Mouse (Mus musculus) kidney, adult 2 months (tissue): ENCODE data around the gene Fam126a.

Experiments
- CTCF ChIP-seq: fragments of 200-500 bp; conservative IDR thresholded peaks from 2 replicates; pipeline ENCODE4 v1.5.1; 2011; ENCODE audit warnings: low read depth, mild to moderate bottlenecking, control low read depth, low read length, moderate library complexity, mixed read lengths; ENCODE audit not compliant: insufficient read depth, insufficient read length
- POLR2A ChIP-seq: fragments of 200-500 bp; IDR thresholded peaks from one replicate; pipeline ENCODE4 v1.6.1; 2011; ENCODE audit warnings: low read depth, low read length, control low read depth

DNA sequence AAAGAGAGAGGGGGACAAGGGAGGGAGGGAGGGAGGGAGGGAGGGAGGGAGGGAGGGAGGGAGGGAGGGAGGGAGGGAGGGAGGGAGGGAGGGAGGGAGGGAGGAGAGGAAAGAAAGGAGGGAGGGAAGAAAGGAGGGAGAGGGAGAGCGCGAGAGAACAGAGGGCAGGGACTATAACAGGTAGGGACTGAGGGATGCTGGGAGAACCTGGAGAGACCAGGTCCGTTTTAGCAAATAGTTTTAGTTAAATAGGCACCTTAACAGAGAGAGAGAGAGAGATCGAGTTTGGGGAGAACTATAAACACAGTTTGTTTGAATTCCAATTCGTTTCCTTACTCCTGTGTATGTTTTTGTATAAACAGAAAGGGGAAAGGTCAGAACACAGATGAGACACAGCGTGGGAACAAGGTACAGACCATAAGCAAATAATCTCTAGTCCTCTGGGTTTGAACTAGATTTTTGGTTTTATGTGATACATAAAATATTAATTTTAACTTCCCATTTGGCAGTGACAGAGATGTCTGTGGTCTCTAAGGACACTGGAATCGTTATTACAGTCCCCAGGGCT, 47.3 kb upstream of the Fam126a start:
- TF ChIP-seq POLR2A (no peak), CTCF (no peak)
